Mouse (Mus musculus) heart, adult 8-10 months (tissue): Measurements from ENCODE around the gene Mup2. TPM values are rescaled to one million over a fixed set of nuclear protein-coding genes. Genes with fewer than 3 reads are reported as not detected.
"Not testable (repeated sequence)": the region's sequence is repeated elsewhere in the genome, so short reads cannot be mapped to it uniquely, and the experiment has no call there.

Source experiments
- DNase-seq: peaks from one replicate; pipeline ENCODE4 v3.0.0; 2022; ENCODE audit warnings: low spot score
- total RNA-seq, 4 experiments: library from RNA; stranded (reverse); gene quantifications; 2 replicates each; pipeline ENCODE4 v1.2.4; 2022

Mup2 gene
- total RNA-seq, result not detected

DNA sequence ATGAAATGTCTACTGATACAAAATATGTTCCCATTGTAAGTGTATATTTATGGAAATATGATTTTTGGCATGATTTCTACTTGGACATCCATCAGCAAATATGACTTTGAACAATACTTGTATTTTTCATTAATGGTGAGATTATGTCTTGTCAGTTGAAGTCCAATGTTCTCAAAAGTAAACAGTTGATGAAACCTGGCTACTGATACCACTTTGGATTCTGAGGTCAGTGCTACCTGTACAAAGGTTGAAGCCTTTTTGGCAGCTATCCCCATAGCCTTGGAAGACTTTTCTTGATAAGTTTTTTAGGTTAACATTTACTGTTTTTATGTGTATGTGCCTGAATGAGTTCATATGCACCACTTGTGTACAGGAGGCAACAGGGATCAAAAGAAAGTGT lies at the start of gene Mup2:
TSS of gene Mup2 (minus strand) at position 101 of the 400 bp plus-strand sequence.
- not testable (repeated sequence) for DNase-seq

Other genes with a start within 250 kb of the Mup2 start
- gene Slc46a2, start 239.2 kb downstream of the Mup2 start, total RNA-seq, result under 1 TPM in 2 of 4 experiments, not detected in 2; 0.09 to 0.14 TPM
- gene Mup4, start 193.6 kb downstream of the Mup2 start, total RNA-seq, result not detected
- gene Mup6, start 190.0 kb downstream of the Mup2 start, total RNA-seq, result not detected
- gene Mup7, start 83.8 kb downstream of the Mup2 start, total RNA-seq, result not detected
- not detected for gene Mup8, start 68.3 kb upstream of the Mup2 start, total RNA-seq